Mouse (Mus musculus): Measurements from ENCODE around the gene Gpr19. TPM values are rescaled to one million over a fixed set of nuclear protein-coding genes. Genes with fewer than 3 reads are reported as not detected.

Gpr19 gene
- polyA plus RNA-seq, 1 experiment from 2014 or later, result 9.1 TPM

GRCm38 (mm10) chr6:134903368-134903767 lies 5.0 kb upstream of the Gpr19 start:
- Histone ChIP-seq H3K36me3 (no peaks in the 10 kb centered on the region), H3K9ac (no peak overlapping the region), H3K9me3 (no peaks in the 10 kb centered on the region), H3K4me3 (no peak overlapping the region), H3K4me1 (no peaks in the 10 kb centered on the region), H3K27ac (no peak overlapping the region), H3K4me2 (no peak overlapping the region), H3K27me3 (no peaks in the 10 kb centered on the region)
- 83% methylated on average over 4 of the region's 4 CpGs for WGBS
- ATAC-seq (ENCODE audit: insufficient number of reproducible peaks, insufficient read depth, low FRiP score, low TSS enrichment, low read depth), result no peak

- ATAC-seq (ENCODE audit: insufficient number of reproducible peaks, insufficient read depth, low FRiP score, low TSS enrichment, low read depth), result peak; percentile 91
- Histone ChIP-seq H3K27ac (peak overlapping the region; percentile 100), H3K4me2 (peak overlapping the region; percentile 73), H3K36me3 (0 out of 2 replicates have a peak, but pooled peaks cover 5% of the 10 kb centered on the region), H3K27me3 (no peaks in the 10 kb centered on the region), H3K9me3 (no peaks in the 10 kb centered on the region), H3K4me1 (peaks cover 7% of the 10 kb centered on the region), H3K4me3 (peak overlapping the region; percentile 59), H3K9ac (peak overlapping the region; percentile 90)
- WGBS, result 1% methylated on average over 38 of the region's 38 CpGs
Measured at GRCm38 (mm10) chr6:134897443-134898094, 809 bp downstream of the Gpr19 start.

- peak overlapping the region; percentile 100; the same call in 1 of the 2 replicates for H3K27ac ChIP-seq
- no peaks in the 10 kb centered on the region for H3K27me3 ChIP-seq
- peak overlapping the region; percentile 90 for H3K9ac ChIP-seq
- no peak for ATAC-seq (ENCODE audit: insufficient number of reproducible peaks, insufficient read depth, low FRiP score, low TSS enrichment, low read depth)
- 0 out of 2 replicates have a peak, but pooled peaks cover 5% of the 10 kb centered on the region for H3K36me3 ChIP-seq
- H3K9me3 ChIP-seq, result no peaks in the 10 kb centered on the region
- H3K4me3 ChIP-seq, result peak overlapping the region; percentile 59
- H3K4me2 ChIP-seq, result peak overlapping the region; percentile 73
- H3K4me1 ChIP-seq, result peaks cover 7% of the 10 kb centered on the region
- WGBS, result 58% methylated on average over 15 of the region's 15 CpGs
Measured at GRCm38 (mm10) chr6:134896570-134897436, 1.6 kb downstream of the Gpr19 start.

GRCm38 (mm10) chr6:134890436-134890835 lies 7.9 kb downstream of the Gpr19 start:
- H3K4me3 ChIP-seq, result no peak overlapping the region
- H3K4me2 ChIP-seq, result no peak overlapping the region
- H3K4me1 ChIP-seq, result peaks cover 12% of the 10 kb centered on the region
- no peaks in the 10 kb centered on the region for H3K27me3 ChIP-seq
- no peak overlapping the region for H3K27ac ChIP-seq
- no peak for ATAC-seq (ENCODE audit: insufficient number of reproducible peaks, insufficient read depth, low FRiP score, low TSS enrichment, low read depth)
- H3K9ac ChIP-seq, result no peak overlapping the region
- WGBS, result 71% methylated on average over 7 of the region's 7 CpGs
- no peaks in the 10 kb centered on the region for H3K9me3 ChIP-seq
- H3K36me3 ChIP-seq, result 0 out of 2 replicates have a peak, but pooled peaks cover 5% of the 10 kb centered on the region

GRCm38 (mm10) chr6:134889763-134890162 lies 8.6 kb downstream of the Gpr19 start:
- H3K27ac ChIP-seq, result no peak overlapping the region
- H3K4me3 ChIP-seq, result no peak overlapping the region
- no peak for ATAC-seq (ENCODE audit: insufficient number of reproducible peaks, insufficient read depth, low FRiP score, low TSS enrichment, low read depth)
- no peaks in the 10 kb centered on the region for H3K9me3 ChIP-seq
- H3K4me2 ChIP-seq, result no peak overlapping the region
- H3K9ac ChIP-seq, result no peak overlapping the region
- no peaks in the 10 kb centered on the region for H3K27me3 ChIP-seq
- WGBS, result 85% methylated on average over 1 of the region's 1 CpGs
- H3K4me1 ChIP-seq, result peaks cover 12% of the 10 kb centered on the region
- 0 out of 2 replicates have a peak, but pooled peaks cover 5% of the 10 kb centered on the region for H3K36me3 ChIP-seq

GRCm38 (mm10) chr6:134888563-134889017 lies 9.8 kb downstream of the Gpr19 start:
- WGBS, result 5% methylated on average over 4 of the region's 4 CpGs
- H3K27ac ChIP-seq, result no peak overlapping the region

GRCm38 (mm10) chr6:134887711-134888449 lies 10.5 kb downstream of the Gpr19 start:
- Histone ChIP-seq H3K4me2 (peak overlapping the region; percentile 50), H3K27me3 (no peaks in the 10 kb centered on the region), H3K27ac (no peak overlapping the region), H3K4me3 (peak overlapping the region; percentile 21; the same call in 1 of the 2 replicates), H3K9me3 (no peaks in the 10 kb centered on the region), H3K9ac (no peak overlapping the region), H3K4me1 (peaks cover 12% of the 10 kb centered on the region), H3K36me3 (no peaks in the 10 kb centered on the region)
- no peak for ATAC-seq (ENCODE audit: insufficient number of reproducible peaks, insufficient read depth, low FRiP score, low TSS enrichment, low read depth)
- WGBS, result 1% methylated on average over 10 of the region's 10 CpGs

More at GRCm38 (mm10) chr6:134888563-134889017, 9.8 kb downstream of the Gpr19 start:
- Histone ChIP-seq H3K9ac (no peak overlapping the region), H3K9me3 (no peaks in the 10 kb centered on the region), H3K4me1 (peaks cover 12% of the 10 kb centered on the region), H3K4me2 (no peak overlapping the region), H3K27me3 (no peaks in the 10 kb centered on the region), H3K36me3 (no peaks in the 10 kb centered on the region), H3K4me3 (no peak overlapping the region)
- no peak for ATAC-seq (ENCODE audit: insufficient number of reproducible peaks, insufficient read depth, low FRiP score, low TSS enrichment, low read depth)

GRCm38 (mm10) chr6:134887008-134887407 lies 11.4 kb downstream of the Gpr19 start:
- H3K4me1 ChIP-seq, result peaks cover 12% of the 10 kb centered on the region
- no peaks in the 10 kb centered on the region for H3K36me3 ChIP-seq
- H3K4me3 ChIP-seq, result 0 out of 2 replicates have a peak overlapping the region, but pooled peaks have one; percentile 21
- H3K27me3 ChIP-seq, result no peaks in the 10 kb centered on the region
- ATAC-seq (ENCODE audit: insufficient number of reproducible peaks, insufficient read depth, low FRiP score, low TSS enrichment, low read depth), result no peak
- H3K9ac ChIP-seq, result no peak overlapping the region
- H3K27ac ChIP-seq, result no peak overlapping the region
- 28% methylated on average over 5 of the region's 5 CpGs for WGBS
- no peaks in the 10 kb centered on the region for H3K9me3 ChIP-seq
- H3K4me2 ChIP-seq, result no peak overlapping the region; the same call in 1 of the 2 replicates

- Histone ChIP-seq H3K27ac (no peak overlapping the region), H3K4me3 (no peak overlapping the region), H3K9me3 (no peaks in the 10 kb centered on the region), H3K9ac (no peak overlapping the region), H3K36me3 (no peaks in the 10 kb centered on the region), H3K4me2 (no peak overlapping the region), H3K4me1 (peaks cover 12% of the 10 kb centered on the region), H3K27me3 (no peaks in the 10 kb centered on the region)
- WGBS, result 85% methylated on average over 8 of the region's 8 CpGs
- no peak for ATAC-seq (ENCODE audit: insufficient number of reproducible peaks, insufficient read depth, low FRiP score, low TSS enrichment, low read depth)
Measured at GRCm38 (mm10) chr6:134886475-134886874, 11.9 kb downstream of the Gpr19 start.

- no peaks in the 10 kb centered on the region for H3K27me3 ChIP-seq
- no peak overlapping the region for H3K27ac ChIP-seq
- H3K9ac ChIP-seq, result no peak overlapping the region
- no peak overlapping the region for H3K4me3 ChIP-seq
- H3K36me3 ChIP-seq, result no peaks in the 10 kb centered on the region
- peaks cover 19% of the 10 kb centered on the region for H3K4me1 ChIP-seq
- 93% methylated on average over 2 of the region's 2 CpGs for WGBS
- no peaks in the 10 kb centered on the region for H3K9me3 ChIP-seq
- ATAC-seq (ENCODE audit: insufficient number of reproducible peaks, insufficient read depth, low FRiP score, low TSS enrichment, low read depth), result no peak
- no peak overlapping the region for H3K4me2 ChIP-seq
Measured at GRCm38 (mm10) chr6:134885515-134885914, 12.9 kb downstream of the Gpr19 start.

- Histone ChIP-seq H3K9ac (no peak overlapping the region), H3K4me3 (no peak overlapping the region), H3K4me2 (no peak overlapping the region), H3K9me3 (no peaks in the 10 kb centered on the region), H3K27me3 (no peaks in the 10 kb centered on the region), H3K27ac (no peak overlapping the region), H3K36me3 (no peaks in the 10 kb centered on the region), H3K4me1 (peaks cover 32% of the 10 kb centered on the region)
- WGBS, result 83% methylated on average over 4 of the region's 4 CpGs
- no peak for ATAC-seq (ENCODE audit: insufficient number of reproducible peaks, insufficient read depth, low FRiP score, low TSS enrichment, low read depth)
Measured at GRCm38 (mm10) chr6:134883661-134884060, 14.7 kb downstream of the Gpr19 start.
